Mouse (Mus musculus) liver, postnatal 0 days (tissue): Measurements from ENCODE around the gene Nrbp1. TPM values are rescaled to one million over a fixed set of nuclear protein-coding genes. Genes with fewer than 3 reads are reported as not detected.

Source experiments
- ATAC-seq: fragments of 200-750 bp; cut with Nextera tagmentation; 2 replicates; pipeline ENCODE4 v1.8.0; 2017; ENCODE audit warnings: mild to moderate bottlenecking, moderate library complexity
- DNase-seq: peaks from one replicate; pipeline ENCODE4 v3.0.0-alpha.2; 2016
- H3K27ac ChIP-seq: fragments of 300-500 bp; sonication (generic); 2 replicates; pipeline ENCODE4 v1.5.1; 2014; ENCODE audit warnings: antibody characterized with exemption, moderate library complexity, mild to moderate bottlenecking, low read depth
- H3K27me3 ChIP-seq: fragments of 300-500 bp; sonication (generic); 2 replicates; pipeline ENCODE4 v1.6.1; 2014; ENCODE audit warnings: low read length, control low read depth, mixed read lengths; ENCODE audit not compliant: insufficient read depth
- H3K36me3 ChIP-seq: fragments of 300-500 bp; sonication (generic); replicated peaks from 2 replicates; pipeline ENCODE4 v1.6.1; 2014; ENCODE audit warnings: mild to moderate bottlenecking, control low read depth, low read length, moderate library complexity, mixed read lengths; ENCODE audit not compliant: insufficient read depth
- H3K4me1 ChIP-seq: fragments of 300-500 bp; sonication (generic); 2 replicates; pipeline ENCODE4 v1.6.1; 2014; ENCODE audit warnings: antibody characterized with exemption, mild to moderate bottlenecking, control low read depth; ENCODE audit not compliant: insufficient read depth
- H3K4me2 ChIP-seq: fragments of 300-500 bp; sonication (generic); 2 replicates; pipeline ENCODE4 v1.6.1; 2014; ENCODE audit warnings: low read depth, mild to moderate bottlenecking, low read length, moderate library complexity, mixed read lengths
- H3K4me3 ChIP-seq: fragments of 300-500 bp; sonication (generic); 2 replicates; pipeline ENCODE4 v1.5.1; 2014; ENCODE audit warnings: low read depth, low read length
- H3K9ac ChIP-seq: fragments of 300-500 bp; sonication (generic); replicated peaks from 2 replicates; pipeline ENCODE4 v1.6.1; 2014; ENCODE audit warnings: mild to moderate bottlenecking, moderate library complexity
- H3K9me3 ChIP-seq: fragments of 300-500 bp; sonication (generic); 2 replicates; pipeline ENCODE4 v1.6.1; 2016; ENCODE audit warnings: mild to moderate bottlenecking, control low read depth, low read length, mixed read lengths
- CTCF ChIP-seq: sonication (generic); IDR thresholded peaks from 2 replicates; pipeline ENCODE4 v1.5.1; 2016; ENCODE audit warnings: antibody characterized with exemption, low read depth
- EP300 ChIP-seq: IDR thresholded peaks from 2 replicates; pipeline ENCODE4 v1.6.1; 2016; ENCODE audit warnings: antibody characterized with exemption, low read depth, mild to moderate bottlenecking
- WGBS: fragments of 180-500 bp; shearing (Covaris S2); extraction: QIAGEN DNeasy Blood & Tissue Kit; methylation state at CpG from one replicate; pipeline ENCODE4 v1.1.7; 2014; ENCODE audit not compliant: insufficient replicate concordance; 5-methylcytosine and 5-hydroxymethylcytosine counted together
- polyA plus RNA-seq: library from polyadenylated mRNA; unstranded; fragments of >200 nt; fragmentation: Nextera tagmentation; extraction: Ambion mirVana; gene quantifications from 2 replicates; pipeline ENCODE4 v1.2.1, GENCODE M21; 2015

Nrbp1 gene
- polyA plus RNA-seq, 1 experiment from 2014 or later: 42.9 TPM

- H3K36me3 ChIP-seq: no peaks in the 10 kb centered on the region; the same call in 1 of the 2 replicates
- no peak overlapping the region; the same call in 1 of the 2 replicates for H3K27ac ChIP-seq
- H3K9me3 ChIP-seq: no peaks in the 10 kb centered on the region
- 47% methylated on average over 3 of the region's 3 CpGs for WGBS
- TF ChIP-seq CTCF (no peak), EP300 (no peak)
- peak overlapping the region; percentile 50 for H3K4me2 ChIP-seq
- H3K4me3 ChIP-seq: 0 out of 2 replicates have a peak overlapping the region, but pooled peaks have one; percentile 1
- ATAC-seq (peak; percentile 48), DNase-seq (peak; percentile 21)
- H3K9ac ChIP-seq: no peak overlapping the region
- H3K4me1 ChIP-seq: peaks cover 5% of the 10 kb centered on the region
- H3K27me3 ChIP-seq: peaks cover 4% of the 10 kb centered on the region; the same call in 1 of the 2 replicates
These were observed 57.3 kb downstream of the Nrbp1 start for GRCm38 (mm10) chr5:31297981-31298380.

- Histone ChIP-seq H3K27ac (no peak overlapping the region), H3K27me3 (peaks cover 4% of the 10 kb centered on the region; the same call in 1 of the 2 replicates), H3K4me2 (peak overlapping the region; percentile 35), H3K9ac (no peak overlapping the region), H3K36me3 (peaks cover 4% of the 10 kb centered on the region; the same call in 1 of the 2 replicates), H3K4me3 (no peak overlapping the region), H3K4me1 (peaks cover 5% of the 10 kb centered on the region), H3K9me3 (no peaks in the 10 kb centered on the region)
- 22% methylated on average over 2 of the region's 2 CpGs for WGBS
- DNase-seq: no peak
- no peak for ATAC-seq
- TF ChIP-seq EP300: no peak
- TF ChIP-seq CTCF: no peak
These were observed 57.8 kb downstream of the Nrbp1 start for GRCm38 (mm10) chr5:31298486-31298885.

Other genes with a start within 250 kb of the Nrbp1 start
- 162 and 169 TPM in 2 replicates for gene Atraid, start 192.6 kb upstream of the Nrbp1 start, polyA plus RNA-seq
- gene Slc5a6, start 191.9 kb upstream of the Nrbp1 start, polyA plus RNA-seq: 3.1 and 3.7 TPM in 2 replicates
- 3.1 and 4.2 TPM in 2 replicates for gene Cad, start 186.1 kb upstream of the Nrbp1 start, polyA plus RNA-seq
- gene Dnajc5g, start 134.6 kb upstream of the Nrbp1 start, polyA plus RNA-seq: not detected in 2 replicates
- 0.24 and 0.72 TPM in 2 replicates for gene Slc30a3, start 132.6 kb upstream of the Nrbp1 start, polyA plus RNA-seq
- gene Trim54, start 124.2 kb upstream of the Nrbp1 start, polyA plus RNA-seq: 0.12 and 0.86 TPM in 2 replicates
- gene Ucn, start 102.0 kb upstream of the Nrbp1 start, polyA plus RNA-seq: not detected in 2 replicates
- gene Mpv17, start 86.6 kb upstream of the Nrbp1 start, polyA plus RNA-seq: 16.5 and 17.6 TPM in 2 replicates
- gene Gm29609, start 61.0 kb upstream of the Nrbp1 start, polyA plus RNA-seq: 0.21 and 0.59 TPM in 2 replicates
- gene Gtf3c2, start 60.7 kb upstream of the Nrbp1 start, polyA plus RNA-seq: 15.0 and 16.8 TPM in 2 replicates
- 29.4 and 29.9 TPM in 2 replicates for gene Snx17, start 47.6 kb upstream of the Nrbp1 start, polyA plus RNA-seq
- gene Eif2b4, start 47.4 kb upstream of the Nrbp1 start, polyA plus RNA-seq: 35.5 and 36.8 TPM in 2 replicates
- 2.9 TPM in 2 replicates for gene Zfp513, start 38.6 kb upstream of the Nrbp1 start, polyA plus RNA-seq
- gene Ppm1g, start 20.2 kb upstream of the Nrbp1 start, polyA plus RNA-seq: 49.4 and 56.9 TPM in 2 replicates
- 0.28 TPM in 1 of 2 replicates, not detected in the other for gene Gm9970, start 368 bp downstream of the Nrbp1 start, polyA plus RNA-seq
- gene Krtcap3, start 10.8 kb downstream of the Nrbp1 start, polyA plus RNA-seq: 6.5 and 7.5 TPM in 2 replicates
- 2.3 and 2.7 TPM in 2 replicates for gene Ift172, start 50.3 kb downstream of the Nrbp1 start, polyA plus RNA-seq
- 4.4 and 5.4 TPM in 2 replicates for gene Fndc4, start 55.2 kb downstream of the Nrbp1 start, polyA plus RNA-seq
- 53.7 and 63.1 TPM in 2 replicates for gene Gckr, start 56.6 kb downstream of the Nrbp1 start, polyA plus RNA-seq
- 6.3 and 7.6 TPM in 2 replicates for gene Zfp512, start 211.6 kb downstream of the Nrbp1 start, polyA plus RNA-seq
- not detected in 2 replicates for gene 4930548H24Rik, start 244.9 kb downstream of the Nrbp1 start, polyA plus RNA-seq